9 mouse cellular contexts compared by ENCODE assay signal in the genomic region with DNA sequence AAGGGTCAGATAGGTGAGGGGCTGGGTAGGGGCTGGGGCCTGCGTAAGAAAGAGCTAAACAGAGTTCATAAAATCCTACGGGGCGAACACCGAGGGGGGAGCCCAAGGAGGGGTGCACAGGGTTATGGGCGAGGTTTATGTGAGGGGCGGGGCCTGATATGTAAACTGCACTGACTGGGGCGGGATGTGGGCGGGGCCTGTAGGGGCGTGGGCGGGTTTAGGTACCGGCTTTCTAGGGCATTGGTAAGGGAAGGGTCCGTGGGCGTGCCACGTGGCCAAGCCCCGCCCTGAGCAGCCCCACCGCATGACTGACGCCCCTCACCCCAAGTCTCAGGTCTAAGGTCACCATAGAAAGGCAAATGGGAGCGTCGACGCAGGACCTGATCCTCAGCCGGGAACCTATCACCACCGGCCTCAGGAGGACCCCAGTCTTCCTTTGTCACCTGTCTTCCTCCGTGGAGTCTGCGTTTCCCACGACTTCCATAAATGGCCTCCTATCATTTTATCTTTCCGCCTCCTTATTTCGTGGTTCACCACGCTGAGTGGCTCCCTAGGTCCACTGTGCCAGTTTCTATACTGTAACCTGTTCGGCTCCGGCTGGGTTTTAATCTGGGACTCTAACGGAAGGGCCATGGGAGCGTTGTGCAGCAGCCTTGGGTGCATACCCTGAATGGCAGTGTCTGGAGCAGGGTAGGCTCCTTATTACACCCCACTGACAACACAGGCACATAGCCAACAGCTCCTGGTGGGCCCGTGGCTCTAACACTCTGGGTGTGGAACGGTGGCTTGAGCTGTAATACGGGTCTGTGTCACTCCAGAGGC. TPM values are rescaled to one million over a fixed set of nuclear protein-coding genes. Genes with fewer than 3 reads are reported as not detected.
A peak's percentile ranks its signal among the peaks of the same experiment; 100 is the strongest.
DNase-seq lines count a peak whose midpoint lies in the region; ATAC-seq lines count a peak whose summit lies in the region.
"Had no signal": no experiment of that assay in that cellular context is flagged by ENCODE, and none has a peak within 500 bp of the region (broad histone marks: within the 10 kb centered on the region; RNA-seq: fewer than 3 reads in every experiment).

No protein-coding gene starts in this region.

- WGBS in forebrain, embryonic 11.5 days = 6% methylated on average over 35 of the region's 35 CpGs

- peak; percentile 31; the same call in 1 of the 2 replicates for ATAC-seq in cerebellum, adult (ENCODE audit: insufficient number of reproducible peaks, low FRiP score, low TSS enrichment)
- ATAC-seq in forebrain, embryonic 11.5 days (replicated peaks; ENCODE audit: low FRiP score) = peak; percentile 85
- peak; percentile 59 for ATAC-seq in megakaryocyte progenitor cell, adult 5-6 weeks (replicated peaks; ENCODE audit: poor library complexity)

- 0 out of 2 replicates have a peak, but pooled peaks cover 2% of the 10 kb centered on the region for H3K4me1 ChIP-seq in forebrain, embryonic 11.5 days (replicated peaks; ENCODE audit: control insufficient read depth, insufficient read depth, low read length)

- H3K27me3 ChIP-seq in forebrain, embryonic 11.5 days (ENCODE audit: control insufficient read depth, insufficient read depth, low read length) = no peaks in the 10 kb centered on the region
- no peaks in the 10 kb centered on the region for H3K27me3 ChIP-seq in splenic B cell, adult 2 months (ENCODE audit: control insufficient read depth, insufficient read depth, low read length, poor library complexity, severe bottlenecking)

- intact Hi-C loops in left cerebral cortex, postnatal 25 days (cut with DNase I) = no loop called here

- H3K4me3 ChIP-seq in forebrain, embryonic 11.5 days (ENCODE audit: low read depth, low read length) = peak overlapping the region; percentile 60

- peak overlapping the region; percentile 76 for H3K4me2 ChIP-seq in forebrain, embryonic 11.5 days (ENCODE audit: low read depth, low read length, severe bottlenecking)

- H3K9ac ChIP-seq in forebrain, embryonic 11.5 days (ENCODE audit: low read length) = no peak overlapping the region

- H3K27ac ChIP-seq in forebrain, embryonic 11.5 days (ENCODE audit: low read depth, low read length) = no peak overlapping the region
- H3K27ac ChIP-seq: macrophage had no signal

- H3K9me3 ChIP-seq in forebrain, embryonic 11.5 days (ENCODE audit: control insufficient read depth, low read length) = no peaks in the 10 kb centered on the region

- peak; percentile 40 for DNase-seq in adrenal gland, adult (ENCODE audit: inconsistent age in 2 of 2, low spot score in 1 of 2)
- DNase-seq in adrenal gland, adult 8-10 months = no peak
- peak; percentile 91 for DNase-seq in forebrain, embryonic 11.5 days (ENCODE audit: low spot score)
- peak; percentile 70 for DNase-seq in induced T-regulatory cell, adult 2 months (ENCODE audit: low read depth)
- DNase-seq in left cerebral cortex, postnatal 25 days (ENCODE audit: low spot score in 2 of 2) = peak; percentile 76 to 84
- peak; percentile 59 for DNase-seq in splenic B cell, adult 2 months (ENCODE audit: low read depth, low spot score)

- H3K36me3 ChIP-seq in forebrain, embryonic 11.5 days (ENCODE audit: control insufficient read depth, insufficient read depth, low read length) = no peaks in the 10 kb centered on the region
- H3K36me3 ChIP-seq in splenic B cell, adult 2 months (ENCODE audit: control insufficient read depth, insufficient read depth, low read length, poor library complexity, severe bottlenecking) = no peaks in the 10 kb centered on the region

RNA-seq across cellular contexts. Expression of a gene that starts 0.8 kb away (rescaled TPM):
- total RNA-seq in adrenal gland, adult 8-10 months (2022) = 10 to 100 TPM in 1 of 4 experiments, 1 to 10 TPM in 3; 5.5 to 10.8 (median 7.3) TPM
- 3.5 and 3.9 TPM in 2 replicates for polyA plus RNA-seq in forebrain, embryonic 11.5 days (2014; fragmentation: Nextera tagmentation; extraction: Ambion mirVana)
- 10 to 100 TPM; 13.2 to 13.6 TPM for total RNA-seq in left cerebral cortex, postnatal 25 days (2021)
- total RNA-seq in megakaryocyte progenitor cell, adult 5-6 weeks (2015) = 0.12 TPM in 1 of 2 replicates, not detected in the other
- total RNA-seq in megakaryocyte progenitor cell, adult 5-6 weeks (2017) = not detected in 2 replicates
- polyA plus RNA-seq: macrophage had no signal

RNA-seq across cellular contexts. Expression of a gene that starts 41.3 kb away (rescaled TPM):
- total RNA-seq in adrenal gland, adult 8-10 months (2022) = not detected
- not detected in 2 replicates for polyA plus RNA-seq in forebrain, embryonic 11.5 days (2014; fragmentation: Nextera tagmentation; extraction: Ambion mirVana)
- not detected for total RNA-seq in left cerebral cortex, postnatal 25 days (2021)
- total RNA-seq in megakaryocyte progenitor cell, adult 5-6 weeks (2015) = not detected in 2 replicates
- total RNA-seq in megakaryocyte progenitor cell, adult 5-6 weeks (2017) = not detected in 2 replicates
- polyA plus RNA-seq: macrophage had no signal

RNA-seq across cellular contexts. Expression of a gene that starts 50.4 kb away (rescaled TPM):
- not detected for total RNA-seq in adrenal gland, adult 8-10 months (2022)
- polyA plus RNA-seq in forebrain, embryonic 11.5 days (2014; fragmentation: Nextera tagmentation; extraction: Ambion mirVana) = not detected in 2 replicates
- not detected for total RNA-seq in left cerebral cortex, postnatal 25 days (2021)
- total RNA-seq in megakaryocyte progenitor cell, adult 5-6 weeks (2015) = not detected in 2 replicates
- total RNA-seq in megakaryocyte progenitor cell, adult 5-6 weeks (2017) = not detected in 2 replicates
- polyA plus RNA-seq: macrophage had no signal

RNA-seq across cellular contexts. Expression of a gene that starts 56.5 kb away (rescaled TPM):
- not detected for total RNA-seq in adrenal gland, adult 8-10 months (2022)
- polyA plus RNA-seq in forebrain, embryonic 11.5 days (2014; fragmentation: Nextera tagmentation; extraction: Ambion mirVana) = not detected in 2 replicates
- total RNA-seq in left cerebral cortex, postnatal 25 days (2021) = not detected
- not detected in 2 replicates for total RNA-seq in megakaryocyte progenitor cell, adult 5-6 weeks (2015)
- not detected in 2 replicates for total RNA-seq in megakaryocyte progenitor cell, adult 5-6 weeks (2017)
- polyA plus RNA-seq: macrophage had no signal

Comparison
In these comparisons a context has a peak if more than half of its experiments do, and no peak if none do; other contexts are left out.
1. ATAC-seq: peak in every context shown above with its lines; median percentile 85 in forebrain, embryonic 11.5 days; 59 in megakaryocyte progenitor cell, adult 5-6 weeks; 31 in cerebellum, adult.
2. RNA of a gene that starts 0.8 kb away (total RNA-seq): 13.2 to 13.6 TPM in left cerebral cortex, postnatal 25 days and 5.5 to 10.8 TPM in adrenal gland, adult 8-10 months; 0.12 TPM in megakaryocyte progenitor cell, adult 5-6 weeks; every median in the first group is over 4 times any median in the second.